Mouse (Mus musculus): ENCODE measurements around the gene Lrwd1. TPM values are rescaled to one million over a fixed set of nuclear protein-coding genes. Genes with fewer than 3 reads are reported as not detected.
"Not testable (repeated sequence)": the region's sequence is repeated elsewhere in the genome, so short reads cannot be mapped to it uniquely, and the experiment has no call there.

The Lrwd1 gene
- total RNA-seq (2021): 10 to 100 TPM; 13.8 to 16.2 TPM
- long read RNA-seq, experiment 1, transcript Lrwd1-201 (15 exons, 2,473 nt): major isoform, 13 of 32 reads
- long read RNA-seq, experiment 1, partial matches to known transcripts: 4 of 32 reads
- long read RNA-seq, experiment 1, other reads (novel, unspliced or antisense): 15 of 32 reads
- long read RNA-seq, experiment 2, transcript Lrwd1-201 (15 exons, 2,473 nt): major isoform, 5 of 10 reads
- long read RNA-seq, experiment 2, partial matches to known transcripts: 1 of 10 reads
- long read RNA-seq, experiment 2, other reads (novel, unspliced or antisense): 4 of 10 reads

DNA sequence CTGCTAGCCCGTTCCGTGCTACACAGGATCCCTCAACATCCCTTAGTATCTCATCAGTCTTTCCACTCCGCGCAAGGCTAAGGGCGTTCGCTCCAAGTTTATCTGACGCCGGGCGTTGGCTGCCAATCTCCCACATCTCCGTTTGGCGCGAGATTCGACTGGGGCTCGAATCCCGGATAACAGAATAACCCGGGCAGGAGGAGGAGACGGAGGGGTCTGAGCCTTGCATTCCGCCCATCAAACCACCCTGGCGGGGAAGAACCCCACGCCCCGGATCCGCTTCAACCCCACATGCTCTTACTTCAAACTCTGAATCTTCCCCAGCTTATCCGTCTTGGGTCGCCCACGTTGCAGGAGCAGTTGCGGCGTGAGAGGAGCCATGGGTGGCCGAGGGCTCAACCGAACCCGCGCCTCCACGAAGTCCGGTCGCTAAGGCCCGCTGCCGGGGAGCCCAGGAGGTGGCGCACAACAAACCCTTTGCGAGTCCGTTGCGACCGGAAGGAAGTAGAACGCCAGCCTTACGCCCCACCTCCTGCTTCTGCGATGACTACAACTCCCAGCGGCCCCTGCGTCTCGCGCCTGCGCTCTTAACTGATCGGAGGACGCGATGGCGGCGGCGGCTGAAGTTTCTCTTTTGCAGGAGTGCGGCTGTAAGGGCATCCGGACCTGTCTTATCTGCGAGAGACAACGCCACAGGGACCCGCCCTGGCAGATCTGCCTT, at the start of gene Lrwd1, which contains the start of gene Alkbh4:
Gene Lrwd1 (minus strand): TSS at position 504 of the 721 bp plus-strand sequence.
Gene Alkbh4 (plus strand): TSS at position 576 of the 721 bp plus-strand sequence.
- DNase-seq (ENCODE audit: low spot score in 2 of 2): peak; percentile 96 to 97

DNA sequence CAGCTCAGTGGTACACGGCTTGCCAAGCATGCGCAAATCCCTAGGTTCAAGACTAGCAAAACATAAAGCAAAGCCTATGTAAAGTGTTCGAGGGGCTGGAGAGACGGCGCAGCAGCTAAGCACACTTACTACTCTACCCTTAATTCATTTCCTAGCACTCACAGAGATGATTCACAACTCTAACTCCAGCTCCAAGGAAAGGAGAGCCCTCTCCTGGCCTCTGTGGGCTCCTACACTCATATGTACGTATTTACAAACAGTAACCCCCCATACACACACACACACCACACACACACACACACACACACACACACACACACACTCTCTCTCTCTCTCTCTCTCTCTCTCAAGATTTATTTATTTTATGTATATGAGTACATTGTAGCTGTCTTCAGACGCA, 47.9 kb upstream of the Lrwd1 start:
- DNase-seq (ENCODE audit: low spot score in 2 of 2): no peak

DNA sequence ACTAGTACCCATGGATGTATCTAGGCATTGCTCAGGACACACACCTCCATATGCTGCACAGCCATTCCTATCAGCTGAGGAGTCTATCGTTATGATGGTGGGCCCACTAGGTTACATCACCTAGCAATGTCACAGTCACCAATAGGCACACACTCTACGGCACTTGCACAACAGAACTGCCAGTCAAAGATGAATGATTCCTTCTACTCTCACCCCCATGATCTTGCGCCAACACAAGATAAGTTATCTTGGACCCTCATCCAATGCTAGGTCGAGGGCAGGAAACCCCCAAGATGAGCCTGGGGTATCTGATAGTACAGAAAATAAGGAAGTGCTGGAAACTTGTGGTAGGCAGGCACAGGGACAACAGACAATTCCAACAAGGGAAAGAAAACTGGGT, 47.0 kb upstream of the Lrwd1 start:
- no peak for DNase-seq (ENCODE audit: low spot score in 2 of 2)

DNA sequence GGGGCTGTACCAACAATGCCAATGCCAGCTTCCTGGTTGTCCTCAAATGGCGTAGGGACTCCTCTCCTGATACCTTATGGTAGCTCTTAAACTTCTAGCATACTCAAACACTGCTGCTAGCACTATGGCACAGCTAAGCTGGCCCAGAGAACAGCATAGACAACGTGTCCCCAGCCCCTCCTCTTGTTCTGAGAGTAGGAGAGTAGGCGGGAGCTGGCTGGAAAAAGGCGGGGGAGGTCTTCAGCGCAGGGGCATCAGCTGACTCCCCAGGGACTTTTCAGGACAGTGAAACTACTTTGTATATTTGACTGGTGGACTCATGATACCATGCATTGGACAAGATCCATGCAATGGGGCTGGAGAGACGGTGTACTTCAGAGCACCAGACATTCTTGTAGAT, 46.2 kb upstream of the Lrwd1 start:
- DNase-seq (ENCODE audit: low spot score in 2 of 2): peak; percentile 52 to 67

DNA sequence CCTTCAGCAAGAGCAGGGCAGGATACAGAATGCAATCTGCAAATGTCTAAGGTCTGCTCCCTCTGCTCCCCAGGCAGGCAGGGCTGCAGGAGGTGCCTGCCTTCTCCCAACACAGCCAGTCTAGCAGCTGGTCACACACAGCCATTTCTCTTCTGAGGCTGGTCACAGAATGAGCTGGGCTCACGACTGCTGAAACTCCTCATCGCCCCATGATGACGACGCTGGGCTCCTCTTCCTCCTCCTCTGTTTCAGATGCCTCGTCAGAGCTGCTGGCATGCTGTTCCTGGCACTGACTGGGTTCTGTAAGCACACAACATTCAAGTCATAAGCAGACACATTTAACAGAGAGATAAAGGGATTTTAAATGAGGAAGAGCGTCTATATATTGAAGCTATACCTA, 45.3 kb upstream of the Lrwd1 start:
- DNase-seq (ENCODE audit: low spot score in 2 of 2): peak; percentile 19 to 21

DNA sequence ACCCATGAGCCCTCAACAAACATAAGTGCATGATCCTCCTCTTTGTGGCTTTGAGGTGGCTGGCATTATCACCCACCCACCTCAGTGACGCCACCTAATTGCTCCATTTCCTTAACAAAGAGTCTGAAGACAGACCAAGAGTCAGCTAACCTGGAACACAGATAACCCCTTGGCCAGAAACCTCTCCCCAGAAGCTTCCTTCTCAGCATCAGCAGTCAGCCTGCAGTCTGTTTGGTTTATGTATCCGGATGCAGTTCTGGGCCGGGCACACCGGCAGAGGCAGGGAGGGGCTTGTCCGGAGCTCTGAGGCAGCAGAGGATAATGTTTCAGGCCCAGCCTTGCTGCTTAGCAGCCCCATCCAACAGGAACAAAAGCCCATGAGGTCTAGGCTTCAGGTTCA, 43.7 kb upstream of the Lrwd1 start:
- DNase-seq (ENCODE audit: low spot score in 2 of 2): no peak

DNA sequence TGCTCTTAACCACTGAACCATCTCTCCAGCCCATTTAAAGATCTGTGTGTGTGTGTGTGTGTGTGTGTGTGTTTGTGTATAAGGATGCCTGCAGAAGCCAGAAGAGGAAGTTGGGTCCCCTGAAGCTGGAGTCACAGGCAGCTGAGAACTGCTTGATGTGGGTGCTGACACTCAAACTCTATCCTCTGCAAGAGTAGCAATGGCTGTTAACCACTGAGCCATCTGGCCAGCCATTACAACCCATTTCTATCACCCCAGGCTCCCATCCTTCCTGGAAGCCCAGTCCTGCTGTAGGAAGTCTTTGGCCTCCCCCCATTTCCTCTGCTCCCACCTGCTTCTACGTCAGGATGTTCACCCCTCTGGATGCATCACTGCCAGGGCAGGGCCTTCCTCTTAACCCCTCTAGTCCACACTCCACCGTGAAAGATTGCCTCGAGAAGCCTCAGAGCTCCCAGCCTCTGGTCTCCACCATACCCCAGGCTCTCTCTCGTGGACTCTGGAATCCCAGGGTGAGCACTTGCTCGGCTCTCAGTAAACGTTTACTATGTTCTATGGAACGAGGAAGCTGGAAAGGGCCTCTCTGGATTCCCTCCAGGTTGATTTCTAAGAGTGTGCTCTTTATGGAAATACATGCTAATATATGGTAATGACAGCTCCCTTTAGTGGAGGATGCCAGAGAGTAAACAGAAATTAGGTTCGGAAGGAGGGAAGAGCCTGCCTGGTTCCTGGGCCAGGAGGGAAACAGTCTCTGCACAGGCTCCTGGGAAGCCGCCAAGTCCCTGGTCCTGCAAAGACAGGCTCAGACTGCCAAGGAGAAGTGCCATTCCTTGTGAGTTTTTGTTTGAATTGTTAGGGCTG, 38.0 kb upstream of the Lrwd1 start:
- peak; percentile 65 to 79 for DNase-seq (ENCODE audit: low spot score in 2 of 2)

DNA sequence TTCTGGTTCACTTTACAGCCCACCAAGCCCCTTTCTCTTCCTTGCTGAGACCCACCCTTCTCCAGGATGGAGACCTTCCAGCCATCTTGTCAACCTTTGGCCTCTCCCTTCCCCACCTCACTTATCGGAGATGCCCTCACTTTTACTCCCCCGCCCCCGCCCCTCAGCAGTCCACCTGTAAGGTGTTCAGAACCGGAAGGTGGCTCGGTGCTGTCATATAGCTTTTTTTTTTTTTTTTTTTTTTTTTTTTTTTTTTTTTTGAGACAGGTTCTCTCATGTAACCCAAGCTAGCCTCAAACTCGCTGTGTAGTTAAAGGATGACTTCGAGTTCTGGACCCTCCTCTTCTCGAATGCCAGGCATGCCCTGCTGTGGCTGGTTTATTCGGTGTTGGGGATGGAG, 37.1 kb upstream of the Lrwd1 start:
- no peak for DNase-seq (ENCODE audit: low spot score in 2 of 2)

DNA sequence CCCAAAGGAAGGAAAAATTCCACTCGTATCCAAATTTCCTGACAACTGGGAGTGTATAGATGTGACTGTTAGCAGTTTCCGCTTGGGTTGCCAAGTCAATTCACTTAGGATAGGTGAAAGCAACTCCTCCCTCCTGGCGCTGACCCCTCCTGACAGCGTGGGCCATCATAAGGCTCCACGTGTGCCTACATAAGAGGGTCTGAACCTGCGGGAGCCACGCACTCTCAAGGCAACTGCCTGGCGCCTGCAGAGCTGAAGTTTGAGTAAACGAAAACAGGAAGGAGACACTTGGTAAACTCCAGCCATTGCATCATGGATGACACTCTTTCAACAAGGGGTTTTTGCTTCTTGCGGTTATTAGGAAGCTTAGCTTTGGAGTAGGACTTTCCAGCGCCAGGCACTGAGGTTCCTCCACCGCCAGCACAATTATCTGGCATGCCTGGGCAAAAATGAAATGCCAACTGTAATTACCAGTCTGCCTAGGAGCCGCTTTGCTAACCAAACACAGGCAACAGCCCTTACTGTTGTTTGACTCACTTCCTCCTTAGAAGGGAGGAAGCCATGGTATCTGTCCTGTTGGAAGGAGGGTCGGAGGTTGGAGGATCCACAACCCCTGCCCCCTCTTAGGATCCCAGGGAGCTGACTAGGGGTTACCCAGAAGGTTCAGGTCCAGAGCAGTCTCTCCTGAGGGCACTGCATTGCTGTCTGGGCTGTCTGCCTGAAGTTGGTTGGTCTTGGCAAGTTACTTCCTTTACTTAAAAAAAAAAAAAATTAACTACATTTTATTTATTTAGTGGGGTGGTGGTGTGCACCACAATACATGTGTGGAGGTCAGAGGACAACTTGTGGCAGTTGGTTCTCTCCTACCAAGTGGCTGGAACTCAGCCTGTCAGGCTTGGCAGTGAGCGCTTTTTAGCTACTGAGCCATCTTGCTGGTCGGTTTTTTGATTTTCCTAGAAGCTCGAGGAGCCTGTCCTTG, 35.8 kb upstream of the Lrwd1 start:
- DNase-seq (ENCODE audit: low spot score in 2 of 2): no peak

DNA sequence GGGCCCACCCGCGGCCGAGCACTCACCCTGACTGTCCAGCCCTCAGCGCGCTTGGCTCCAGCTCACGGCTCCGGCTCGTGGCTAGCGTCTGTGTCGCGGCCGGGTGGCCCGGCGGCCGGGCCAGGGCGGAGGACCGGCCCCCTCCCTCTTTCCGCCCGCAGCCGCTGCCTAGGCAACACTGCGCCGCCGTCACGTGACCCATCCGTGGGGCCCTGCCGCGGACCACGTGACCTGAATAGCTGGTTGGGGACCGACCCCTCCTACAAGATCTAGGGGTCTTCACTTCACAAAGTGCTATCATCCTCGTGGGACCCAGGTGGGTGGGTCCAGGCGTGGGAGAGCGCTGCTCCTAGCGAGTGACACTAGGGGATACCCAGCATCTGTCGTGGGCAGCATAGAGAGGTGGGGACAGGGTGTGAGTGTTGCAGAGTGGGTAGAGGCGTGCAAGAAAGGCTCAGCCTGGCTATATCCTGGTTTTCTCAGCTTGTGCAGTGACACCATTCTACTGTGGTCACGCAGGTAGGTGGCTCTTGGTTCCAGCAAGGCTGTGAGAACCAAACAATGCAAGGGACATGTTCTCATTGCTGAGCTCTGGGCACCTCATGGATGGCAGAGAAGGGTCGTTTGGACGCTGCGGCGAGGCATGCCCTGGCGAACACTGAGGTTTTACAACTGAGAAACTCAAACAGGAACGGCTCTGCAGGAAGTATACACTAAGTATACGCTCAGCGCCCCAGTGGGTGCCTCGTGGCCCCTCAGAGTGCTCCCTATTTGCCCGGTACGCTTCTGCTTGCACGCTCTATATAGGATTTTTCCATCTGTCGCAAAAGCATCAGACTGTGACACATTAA, 34.9 kb upstream of the Lrwd1 start, which contains the start of gene Orai2:
Gene Orai2 (minus strand): TSS at position 202 of the 851 bp plus-strand sequence.
- peak; percentile 77 to 86 for DNase-seq (ENCODE audit: low spot score in 2 of 2)

DNA sequence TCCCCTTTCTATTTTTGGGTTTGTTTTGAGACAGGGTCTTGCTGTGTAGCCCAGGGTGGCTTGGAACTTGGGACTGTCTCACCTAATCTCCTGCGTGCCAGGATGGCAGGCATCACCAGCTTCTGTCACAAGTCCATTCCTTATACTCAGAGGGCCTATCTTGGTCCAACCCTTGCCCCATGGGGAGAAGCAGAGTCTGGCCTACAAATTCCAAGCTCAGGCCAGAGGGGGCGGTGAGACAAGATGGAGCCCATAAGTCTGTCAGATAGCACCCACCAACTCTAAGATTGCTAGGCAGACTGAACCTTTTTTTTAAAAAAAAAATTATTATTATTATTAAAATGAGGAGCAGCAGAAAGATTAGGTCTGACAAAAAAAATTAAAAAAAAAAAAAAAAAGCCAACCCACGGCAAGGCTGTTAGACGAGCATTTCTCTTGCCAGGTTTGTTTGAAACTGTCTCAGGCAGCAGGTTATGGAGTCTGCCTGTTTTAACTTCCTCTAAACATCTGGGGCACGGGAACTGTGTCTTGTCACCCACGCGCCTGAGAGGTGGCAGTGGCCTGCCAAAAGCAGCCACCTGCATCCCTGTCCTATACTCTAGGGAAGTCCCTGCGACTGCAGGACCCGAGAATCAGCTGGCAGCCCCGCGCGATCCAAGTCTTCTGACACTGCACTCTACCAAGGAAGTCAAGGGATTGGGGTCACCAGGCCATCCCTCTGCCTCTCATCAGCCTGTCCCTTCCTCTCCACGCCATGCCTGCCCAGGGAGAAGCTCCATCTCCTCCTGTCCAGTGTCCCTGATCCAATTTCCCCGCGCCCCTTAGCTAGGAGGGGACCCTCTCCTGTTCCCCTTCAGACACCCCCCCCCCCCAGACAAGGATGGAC, 34.0 kb upstream of the Lrwd1 start:
- DNase-seq (ENCODE audit: low spot score in 2 of 2): peak; percentile 38 to 45

DNA sequence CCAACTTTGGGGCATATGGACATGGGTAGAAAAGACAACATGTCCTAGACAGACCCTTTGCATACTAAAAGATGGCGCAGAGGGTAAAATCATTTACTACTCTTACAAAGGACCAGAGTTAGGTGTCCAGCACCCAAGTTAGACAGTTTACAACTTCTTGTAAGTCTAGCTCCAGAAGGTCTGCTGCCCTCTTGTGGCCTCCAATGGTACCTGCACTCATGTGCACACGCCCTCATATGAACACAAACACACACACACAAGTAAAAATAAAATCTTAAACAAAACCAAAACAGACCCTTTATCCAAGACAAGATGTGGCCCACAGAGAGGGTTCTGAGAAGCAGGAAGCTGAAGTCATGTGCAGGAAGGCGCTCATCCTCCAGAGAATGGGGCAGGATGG, 32.2 kb upstream of the Lrwd1 start:
- no peak for DNase-seq (ENCODE audit: low spot score in 2 of 2)

DNA sequence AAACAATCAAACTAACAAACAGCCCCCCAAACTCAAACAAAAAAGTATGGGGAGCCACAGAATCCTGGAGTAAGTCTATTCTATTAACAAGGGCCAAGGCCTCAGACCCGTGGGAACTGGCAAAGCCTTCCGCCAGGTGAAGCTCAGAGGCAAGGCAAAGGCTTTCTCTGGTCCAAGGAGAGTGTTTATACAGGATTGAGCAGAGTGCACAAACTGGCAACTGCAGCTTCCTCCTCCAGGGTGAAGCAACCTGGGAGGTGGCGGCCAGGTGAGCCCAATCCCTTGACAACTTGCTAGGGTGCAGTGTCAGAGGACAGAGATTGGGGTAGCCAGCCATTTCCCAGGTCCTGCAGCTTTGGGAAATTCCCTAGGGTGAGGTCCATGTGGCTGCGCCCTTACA, 31.4 kb upstream of the Lrwd1 start:
- no peak for DNase-seq (ENCODE audit: low spot score in 2 of 2)

DNA sequence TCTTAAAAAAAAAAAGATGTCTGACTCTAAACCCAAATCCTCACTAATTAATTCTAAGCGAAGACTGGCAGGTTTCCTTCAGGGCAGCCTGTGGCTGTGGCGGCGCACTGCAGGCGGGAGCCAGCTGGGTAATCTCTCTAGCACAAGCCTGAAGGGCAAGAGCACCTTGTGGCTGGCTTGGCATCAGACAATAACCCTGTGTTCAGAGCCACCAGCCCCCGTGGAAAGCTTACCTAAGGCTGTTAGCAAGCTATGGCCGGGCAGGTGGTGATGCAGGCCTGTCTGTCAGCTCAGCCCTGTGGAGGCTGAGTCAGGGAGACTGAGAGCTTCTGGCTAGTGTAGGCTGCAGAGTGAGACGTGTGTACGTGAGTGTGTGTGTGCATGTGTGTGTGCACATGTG, 29.4 kb upstream of the Lrwd1 start:
- no peak for DNase-seq (ENCODE audit: low spot score in 2 of 2)

DNA sequence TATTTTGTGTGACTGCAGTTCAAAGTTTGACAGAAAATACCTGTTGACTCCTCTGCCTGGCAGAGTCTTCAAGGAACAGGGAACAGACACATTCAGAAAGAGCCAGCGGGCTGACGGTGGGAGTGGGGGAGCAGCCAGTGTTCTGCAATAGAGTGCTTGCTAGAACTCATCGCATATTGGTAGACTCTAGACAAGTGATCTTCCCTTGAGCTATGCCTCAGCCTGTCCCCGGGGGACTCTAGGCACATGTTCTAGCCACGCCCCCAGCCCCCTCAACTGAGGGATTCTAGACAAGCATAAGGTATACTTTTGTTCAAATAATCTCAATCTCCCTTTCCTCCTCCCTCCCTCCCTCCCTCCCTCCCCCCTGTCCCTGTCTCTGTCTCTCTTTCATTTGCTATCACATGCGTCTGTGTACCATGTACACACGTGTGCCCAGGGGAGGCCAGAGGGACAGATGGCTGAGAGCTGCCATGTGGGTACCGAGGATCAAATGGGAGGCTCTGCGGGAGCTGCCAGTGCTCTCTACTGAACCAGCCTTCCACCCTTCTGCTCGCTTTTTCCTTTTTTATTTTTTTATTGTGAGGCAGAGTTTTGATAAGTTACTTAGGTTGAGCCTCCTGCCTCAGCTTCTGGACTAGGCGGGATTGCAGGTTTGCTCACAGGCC, 28.1 kb upstream of the Lrwd1 start:
- no peak for DNase-seq (ENCODE audit: low spot score in 2 of 2)

DNA sequence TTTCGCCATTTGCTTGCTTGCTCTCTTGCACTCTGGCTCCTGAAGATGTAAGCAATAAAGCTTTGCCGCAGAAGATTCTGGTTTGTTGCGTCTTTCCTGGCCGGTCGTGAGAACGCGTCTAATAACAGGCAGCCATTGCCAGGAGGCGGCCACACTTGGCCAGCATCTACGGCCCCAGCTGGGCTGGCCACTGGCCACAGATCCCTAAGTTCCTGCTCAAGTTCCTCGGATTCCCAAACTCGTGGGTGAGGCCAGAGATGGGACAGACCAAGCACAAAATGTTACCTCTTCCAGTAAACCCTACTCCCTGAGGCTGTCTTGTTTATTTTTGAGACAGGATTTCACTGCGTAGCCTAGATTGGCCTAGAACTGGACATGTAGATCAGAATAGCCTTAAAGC, 24.2 kb upstream of the Lrwd1 start:
- not testable (repeated sequence) for DNase-seq (ENCODE audit: low spot score in 2 of 2)

DNA sequence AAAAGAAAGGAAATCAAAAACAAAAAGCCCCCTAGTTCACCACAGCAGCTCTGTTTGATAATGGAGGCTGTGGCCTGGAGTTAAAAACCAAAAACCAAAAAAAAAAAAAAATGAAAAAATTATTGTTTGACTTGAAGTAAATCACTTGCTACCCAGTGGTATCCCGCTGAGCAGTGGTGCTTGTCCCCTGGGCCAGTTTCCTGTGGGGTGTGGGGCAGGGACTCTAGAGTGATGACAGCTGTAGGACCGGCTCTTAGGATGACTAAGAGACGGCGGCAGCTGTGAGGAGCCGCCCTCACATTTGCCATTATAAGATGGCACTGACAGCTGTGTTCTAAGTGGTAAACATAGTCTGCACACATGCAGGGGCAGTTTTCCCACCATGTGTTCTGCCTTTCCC, 19.5 kb upstream of the Lrwd1 start:
- no peak for DNase-seq (ENCODE audit: low spot score in 2 of 2)

DNA sequence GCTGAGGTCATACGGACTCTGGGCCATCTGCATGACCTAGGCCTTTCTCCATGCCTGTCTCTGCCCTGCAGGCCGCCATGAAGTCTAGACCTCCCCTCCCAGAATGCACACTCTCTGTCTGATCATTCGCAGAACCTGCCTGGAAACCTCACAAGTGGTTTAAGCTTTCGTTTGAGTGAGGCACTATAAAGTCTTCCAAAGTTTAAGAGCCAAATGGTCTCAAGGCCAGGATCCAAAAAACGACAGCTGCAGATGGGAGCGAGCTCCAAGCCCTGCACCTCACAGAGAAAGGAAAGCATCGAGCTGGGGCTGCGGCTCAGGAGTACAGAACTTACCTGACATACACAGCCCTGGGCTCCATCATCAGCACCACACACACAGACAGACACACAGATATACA, 16.5 kb upstream of the Lrwd1 start:
- no peak for DNase-seq (ENCODE audit: low spot score in 2 of 2)

Measured in left cerebral cortex, adult 18-20 months (tissue).